Comparison of ENCODE assay signal across 8 mouse cellular contexts in the genomic region with DNA sequence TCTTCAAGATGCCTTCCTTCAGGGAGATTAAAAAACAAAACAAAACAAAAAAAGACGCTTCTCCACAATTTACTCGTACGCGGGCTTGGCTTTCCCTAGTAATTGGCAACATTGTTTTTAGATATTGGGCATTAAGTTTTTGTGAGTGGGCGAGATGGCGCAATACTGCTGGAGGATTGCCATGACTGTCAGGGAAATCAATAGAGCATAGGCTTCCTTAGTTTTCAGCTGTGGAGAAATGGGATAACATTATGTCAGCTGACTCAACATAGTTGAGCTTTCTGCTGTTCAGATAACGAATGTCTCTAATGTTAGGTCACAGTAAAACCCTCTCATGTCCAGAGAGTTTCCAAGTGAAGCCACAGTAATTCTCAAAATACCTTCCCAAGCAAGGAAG. TPM values are rescaled to one million over a fixed set of nuclear protein-coding genes. Genes with fewer than 3 reads are reported as not detected.
DNase-seq lines count a peak whose midpoint lies in the region; ATAC-seq and TF ChIP-seq lines count a peak whose summit lies in the region.

No protein-coding gene starts in this region.

- TF ChIP-seq POLR2A in heart, adult 2 months (IDR thresholded peaks at IDR 0.05; ENCODE audit: insufficient read depth, low read depth, low read length) = no peak

- peaks cover 58% of the 10 kb centered on the region for H3K36me3 ChIP-seq in erythroblast, embryonic 14.5 days (ENCODE audit: control insufficient read depth)
- H3K36me3 ChIP-seq in heart, adult 2 months (ENCODE audit: control insufficient read depth, insufficient read depth, low read length) = no peaks in the 10 kb centered on the region
- H3K36me3 ChIP-seq in kidney, embryonic 16.5 days (ENCODE audit: insufficient read depth, low read length) = peaks cover 32% of the 10 kb centered on the region

- intact Hi-C loops in heart, adult 2 months (cut with DNase I) = loop anchor here (2.0 to 5.0 kb wide), 3 partner anchors 30 to 240 kb away; partner anchors contain the start of gene Itgb1bp1

- H3K9me3 ChIP-seq in erythroblast, embryonic 14.5 days (ENCODE audit: control insufficient read depth, low read length) = no peaks in the 10 kb centered on the region
- H3K9me3 ChIP-seq in kidney, embryonic 16.5 days (ENCODE audit: low read length) = no peaks in the 10 kb centered on the region

- 13% methylated on average over 7 of the region's 7 CpGs for WGBS in heart, adult 2 months
- 29% methylated on average over 7 of the region's 7 CpGs for WGBS in kidney, embryonic 16.5 days

- peaks cover 19% of the 10 kb centered on the region for H3K4me1 ChIP-seq in erythroblast, embryonic 14.5 days (ENCODE audit: control insufficient read depth)
- H3K4me1 ChIP-seq in heart, adult 2 months (ENCODE audit: control insufficient read depth, insufficient read depth, low read length) = peaks cover 2% of the 10 kb centered on the region; the same call in 1 of the 2 replicates
- H3K4me1 ChIP-seq in kidney, embryonic 16.5 days (ENCODE audit: insufficient read depth, low read length) = peaks cover 6% of the 10 kb centered on the region; the same call in 1 of the 2 replicates

- H3K4me3 ChIP-seq in erythroblast, embryonic 14.5 days (replicated peaks) = peak overlapping the region; percentile 70
- H3K4me3 ChIP-seq in heart, adult 2 months = peak overlapping the region; percentile 75
- H3K4me3 ChIP-seq in kidney, embryonic 16.5 days (ENCODE audit: low read length) = peak overlapping the region; percentile 77

- DNase-seq in adrenal gland, postnatal 10 days = peak; percentile 67
- peak; percentile 57 to 66 for DNase-seq in heart, adult 2 months
- DNase-seq in lung, postnatal 10 days = peak; percentile 37
- no peak for DNase-seq in urinary bladder, postnatal 10 days (ENCODE audit: low spot score)

- TF ChIP-seq EP300 in heart, adult 2 months (IDR thresholded peaks at IDR 0.05; ENCODE audit: insufficient read depth, low read depth, low read length) = no peak

- ATAC-seq in erythroblast, adult 5-6 weeks (replicated peaks; ENCODE audit: low FRiP score, poor library complexity, severe bottlenecking) = no peak
- ATAC-seq in kidney, embryonic 16.5 days (ENCODE audit: low FRiP score, low TSS enrichment) = no peak
- no peak for ATAC-seq in activated CD4-positive, CD25-positive, alpha-beta regulatory T cell, adult 4 months

- no peak overlapping the region; the same call in 1 of the 2 replicates for H3K9ac ChIP-seq in heart, adult 2 months (ENCODE audit: low read depth, low read length)
- H3K9ac ChIP-seq in kidney, embryonic 16.5 days (replicated peaks; ENCODE audit: low read length) = peak overlapping the region; percentile 84

- H3K79me2 ChIP-seq in heart, adult 2 months (replicated peaks; ENCODE audit: control insufficient read depth, insufficient read depth, low read length) = no peaks in the 10 kb centered on the region

- no peak for TF ChIP-seq CTCF in heart, adult 2 months (IDR thresholded peaks at IDR 0.05)

- no peaks in the 10 kb centered on the region for H3K27me3 ChIP-seq in erythroblast, embryonic 14.5 days (ENCODE audit: control insufficient read depth)
- H3K27me3 ChIP-seq in heart, adult 2 months (ENCODE audit: control insufficient read depth, insufficient read depth, low read length) = no peaks in the 10 kb centered on the region
- H3K27me3 ChIP-seq in kidney, embryonic 16.5 days (ENCODE audit: insufficient read depth, low read length) = no peaks in the 10 kb centered on the region

- peak overlapping the region; percentile 82 for H3K27ac ChIP-seq in heart, adult 2 months
- peak overlapping the region; percentile 82 for H3K27ac ChIP-seq in kidney, embryonic 16.5 days (ENCODE audit: low read length)

- peak overlapping the region; percentile 72 for H3K4me2 ChIP-seq in kidney, embryonic 16.5 days (replicated peaks; ENCODE audit: low read depth, low read length)

RNA-seq across cellular contexts. Expression of gene Iah1, which starts 0.7 kb away (rescaled TPM):
- 4.9 and 5.7 TPM in 2 replicates for polyA plus RNA-seq in erythroblast, embryonic 14.5 days (2012)
- total RNA-seq in erythroblast, adult 5-6 weeks (2015; ENCODE audit: low replicate concordance) = 11.1 and 15.9 TPM in 2 replicates
- 5.4 and 7.3 TPM in 2 replicates for total RNA-seq in erythroblast, adult 5-6 weeks (2017; ENCODE audit: low replicate concordance)
- 10 to 100 TPM; 73.4 to 86.9 TPM for total RNA-seq in adrenal gland, postnatal 10 days (2021)
- total RNA-seq in heart, adult 2 months (2021) = 10 to 100 TPM; 12.6 to 13.5 TPM
- polyA plus RNA-seq in heart, adult 2 months (2012; rRNA removed) = 28.4 and 30.5 TPM in 2 replicates
- 92.3 and 92.6 TPM in 2 replicates for polyA plus RNA-seq in kidney, embryonic 16.5 days (2015; fragmentation: Nextera tagmentation; extraction: Ambion mirVana)
- polyA plus RNA-seq in activated CD4-positive, CD25-positive, alpha-beta regulatory T cell, adult 4 months (2017; shearing (Covaris generic)) = 10 to 100 TPM; 51.7 to 55.5 TPM

RNA-seq across cellular contexts. Expression of gene Itgb1bp1, which starts 30.8 kb away (rescaled TPM):
- 0.90 and 1.6 TPM in 2 replicates for polyA plus RNA-seq in erythroblast, embryonic 14.5 days (2012)
- 11.7 and 14.0 TPM in 2 replicates for total RNA-seq in erythroblast, adult 5-6 weeks (2015; ENCODE audit: low replicate concordance)
- 6.8 and 12.7 TPM in 2 replicates for total RNA-seq in erythroblast, adult 5-6 weeks (2017; ENCODE audit: low replicate concordance)
- 10 to 100 TPM; 58.7 to 63.3 TPM for total RNA-seq in adrenal gland, postnatal 10 days (2021)
- total RNA-seq in heart, adult 2 months (2021) = 10 to 100 TPM; 42.4 to 50.6 TPM
- 15.2 and 26.8 TPM in 2 replicates for polyA plus RNA-seq in heart, adult 2 months (2012; rRNA removed)
- 46.4 and 46.9 TPM in 2 replicates for polyA plus RNA-seq in kidney, embryonic 16.5 days (2015; fragmentation: Nextera tagmentation; extraction: Ambion mirVana)
- polyA plus RNA-seq in activated CD4-positive, CD25-positive, alpha-beta regulatory T cell, adult 4 months (2017; shearing (Covaris generic)) = 10 to 100 TPM; 81.7 to 94.8 TPM

RNA-seq across cellular contexts. Expression of gene Cpsf3, which starts 31.7 kb away (rescaled TPM):
- polyA plus RNA-seq in erythroblast, embryonic 14.5 days (2012) = 0.22 and 0.28 TPM in 2 replicates
- total RNA-seq in erythroblast, adult 5-6 weeks (2015; ENCODE audit: low replicate concordance) = 43.8 and 52.7 TPM in 2 replicates
- 11.8 and 19.7 TPM in 2 replicates for total RNA-seq in erythroblast, adult 5-6 weeks (2017; ENCODE audit: low replicate concordance)
- 10 to 100 TPM; 68.6 to 74.4 TPM for total RNA-seq in adrenal gland, postnatal 10 days (2021)
- total RNA-seq in heart, adult 2 months (2021) = 10 to 100 TPM; 32.5 to 39.0 TPM
- 19.3 and 30.8 TPM in 2 replicates for polyA plus RNA-seq in heart, adult 2 months (2012; rRNA removed)
- 118 and 123 TPM in 2 replicates for polyA plus RNA-seq in kidney, embryonic 16.5 days (2015; fragmentation: Nextera tagmentation; extraction: Ambion mirVana)
- 100 to 1,000 TPM; 119 to 123 TPM for polyA plus RNA-seq in activated CD4-positive, CD25-positive, alpha-beta regulatory T cell, adult 4 months (2017; shearing (Covaris generic))

RNA-seq across cellular contexts. Expression of gene Adam17, which starts 56.6 kb away (rescaled TPM):
- 0.50 and 0.58 TPM in 2 replicates for polyA plus RNA-seq in erythroblast, embryonic 14.5 days (2012)
- total RNA-seq in erythroblast, adult 5-6 weeks (2015; ENCODE audit: low replicate concordance) = 9.4 and 15.2 TPM in 2 replicates
- 14.1 and 22.7 TPM in 2 replicates for total RNA-seq in erythroblast, adult 5-6 weeks (2017; ENCODE audit: low replicate concordance)
- total RNA-seq in adrenal gland, postnatal 10 days (2021) = 10 to 100 TPM; 48.0 to 53.1 TPM
- total RNA-seq in heart, adult 2 months (2021) = 10 to 100 TPM; 39.2 to 43.8 TPM
- polyA plus RNA-seq in heart, adult 2 months (2012; rRNA removed) = 27.9 and 81.6 TPM in 2 replicates
- polyA plus RNA-seq in kidney, embryonic 16.5 days (2015; fragmentation: Nextera tagmentation; extraction: Ambion mirVana) = 51.1 and 52.1 TPM in 2 replicates
- 10 to 100 TPM; 55.6 to 61.6 TPM for polyA plus RNA-seq in activated CD4-positive, CD25-positive, alpha-beta regulatory T cell, adult 4 months (2017; shearing (Covaris generic))

Comparison
In these comparisons a context has a peak if more than half of its experiments do, and no peak if none do; other contexts are left out.
1. RNA of gene Cpsf3, which starts 31.7 kb away (polyA plus RNA-seq): 118 to 123 TPM in kidney, embryonic 16.5 days, 119 to 123 TPM in activated CD4-positive, CD25-positive, alpha-beta regulatory T cell, adult 4 months and 19.3 to 30.8 TPM in heart, adult 2 months; 0.22 to 0.28 TPM in erythroblast, embryonic 14.5 days; every median in the first group is over 10 times any median in the second.
2. Peak in every context shown above with its lines, with median percentiles within 50 percentile points of each other: H3K4me3 ChIP-seq.